Mouse (Mus musculus): ENCODE measurements at regions not wholly inside any gene's neighbourhood (a gene's known extent, or its start where the extent isn't known, plus 50 kb on each side); places are given as distances from the start of the nearest gene placed in this dataset.
"Not testable (repeated sequence)": the region's sequence is repeated elsewhere in the genome, so short reads cannot be mapped to it uniquely, and the experiment has no call there.

- peak in 1 of 2 experiments; percentile 1 for DNase-seq (ENCODE audit: low spot score in 2 of 2)
Observed at GRCm38 (mm10) chr12:62631888-62632490, 1109.0 kb downstream of the Lrfn5 start.

- no peak for DNase-seq (ENCODE audit: low spot score in 2 of 2)
Observed at GRCm38 (mm10) chr12:62664602-62665001, 1141.7 kb downstream of the Lrfn5 start.

- DNase-seq (ENCODE audit: low spot score in 2 of 2): not testable (repeated sequence)
Observed at GRCm38 (mm10) chr12:62707198-62707597, 1184.2 kb downstream of the Lrfn5 start.
